Mouse (Mus musculus) brain, embryonic 14.5 days (tissue): ENCODE data around the gene Wdr66.

Experiments used
- CTCF ChIP-seq: fragments of 200-500 bp; IDR thresholded peaks from 2 replicates; pipeline ENCODE4 v1.5.1; 2012; ENCODE audit warnings: inconsistent platforms, mild to moderate bottlenecking, moderate library complexity, borderline replicate concordance; ENCODE audit not compliant: insufficient read depth, insufficient read length; ENCODE audit errors: extremely low read depth
- POLR2A ChIP-seq: fragments of 200-500 bp; IDR thresholded peaks from 2 replicates; pipeline ENCODE4 v1.6.1; 2012; ENCODE audit warnings: mild to moderate bottlenecking, inconsistent platforms, borderline replicate concordance; ENCODE audit not compliant: poor library complexity, insufficient read depth, insufficient read length, severe bottlenecking; ENCODE audit errors: extremely low read depth

- TF ChIP-seq CTCF (no peak), POLR2A (no peak)
Measured at GRCm38 (mm10) chr5:123272927-123273326, 21.0 kb downstream of the Wdr66 start.
